Mouse (Mus musculus) ES-CJ7 (cell line): ENCODE results near the gene Smyd1.
"Not testable (repeated sequence)": the region's sequence is repeated elsewhere in the genome, so short reads cannot be mapped to it uniquely, and the experiment has no call there.

ENCODE experiments used
- DNase-seq: peaks from one replicate; pipeline ENCODE4 v3.0.0; 2011; ENCODE audit warnings: low read depth, low spot score

The Smyd1 gene

DNA sequence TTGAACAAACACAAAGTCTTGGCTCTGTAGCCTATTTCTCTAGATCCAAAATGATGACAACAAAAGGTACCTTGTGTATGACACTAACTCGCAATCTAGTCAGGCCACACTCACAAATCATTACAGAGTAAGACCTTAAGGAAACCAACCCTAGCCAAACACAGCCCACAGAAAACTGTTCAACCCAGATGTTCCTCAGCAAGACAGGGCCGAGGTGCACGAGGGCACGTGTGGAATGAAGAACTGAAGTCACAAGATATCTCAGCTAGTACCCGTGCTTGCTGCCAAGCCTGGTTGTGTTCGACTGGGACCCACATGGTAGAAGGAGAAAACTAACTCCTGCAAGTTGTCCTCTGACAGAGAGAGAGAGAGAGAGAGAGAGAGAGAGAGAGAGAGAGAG is 7.8 kb upstream of the Smyd1 start:
- DNase-seq: no peak

DNA sequence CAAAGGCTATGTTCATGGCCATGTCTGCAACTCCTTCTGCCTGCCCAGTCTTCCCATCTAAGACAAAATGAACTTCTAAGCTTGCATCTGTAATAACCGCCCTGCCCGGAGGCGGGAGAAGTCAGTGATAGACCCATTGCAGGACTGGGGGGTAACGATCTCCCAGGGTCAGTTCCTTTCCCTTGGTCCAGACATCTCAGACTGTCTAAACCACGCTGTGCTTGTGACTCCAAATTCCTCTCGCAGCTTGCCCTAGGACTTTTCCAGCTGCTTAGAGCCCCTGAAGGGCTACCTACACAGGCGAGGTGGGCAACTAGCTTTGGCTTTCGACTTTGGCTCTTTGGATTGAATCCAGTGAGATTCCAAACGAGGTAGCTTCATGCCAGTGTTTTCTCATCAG is 2.8 kb upstream of the Smyd1 start:
- DNase-seq: no peak

DNA sequence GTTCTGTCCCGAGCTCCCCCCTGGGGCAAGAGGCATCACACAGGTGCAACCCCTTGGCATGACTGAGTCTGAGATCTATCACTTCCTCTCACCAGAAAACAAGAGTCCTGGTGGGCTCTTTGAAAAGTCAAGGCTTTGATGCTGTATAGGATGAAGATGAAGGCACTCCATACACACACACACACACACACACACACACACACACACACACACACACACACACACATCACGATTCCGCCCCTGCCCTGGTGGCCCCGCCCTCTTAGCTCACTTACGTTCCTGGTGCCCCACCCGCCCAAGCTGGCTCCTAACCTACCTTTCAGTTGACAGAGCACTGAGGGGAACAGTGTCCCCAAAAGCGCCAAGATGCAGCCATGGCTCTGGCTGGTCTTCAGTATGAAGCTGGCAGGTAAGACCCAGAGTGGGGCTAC is 473 bp upstream of the Smyd1 start, which contains the start of gene Cd8b1:
TSS of gene Cd8b1 (plus strand) at position 298 of the 431 bp plus-strand sequence.
- no peak for DNase-seq

DNA sequence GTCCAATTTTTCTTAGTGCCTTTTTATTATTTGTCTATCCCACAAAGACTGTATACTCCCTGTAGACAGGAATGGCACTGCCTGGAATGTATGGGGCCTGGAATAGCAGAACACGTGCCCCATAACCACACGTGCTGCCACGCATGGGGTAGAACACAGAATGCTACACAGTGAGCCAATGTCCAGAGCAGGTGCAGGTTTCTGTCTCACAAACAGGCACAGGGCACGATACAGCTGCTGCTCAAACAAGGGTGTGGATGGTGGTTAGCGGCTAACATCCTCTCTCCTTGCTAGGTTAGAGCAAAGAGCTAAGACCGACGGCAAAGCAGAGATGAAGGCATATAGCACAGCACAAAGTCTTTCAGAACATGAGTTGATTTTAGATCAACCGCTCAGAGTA is 14.5 kb downstream of the Smyd1 start:
- DNase-seq: no peak

DNA sequence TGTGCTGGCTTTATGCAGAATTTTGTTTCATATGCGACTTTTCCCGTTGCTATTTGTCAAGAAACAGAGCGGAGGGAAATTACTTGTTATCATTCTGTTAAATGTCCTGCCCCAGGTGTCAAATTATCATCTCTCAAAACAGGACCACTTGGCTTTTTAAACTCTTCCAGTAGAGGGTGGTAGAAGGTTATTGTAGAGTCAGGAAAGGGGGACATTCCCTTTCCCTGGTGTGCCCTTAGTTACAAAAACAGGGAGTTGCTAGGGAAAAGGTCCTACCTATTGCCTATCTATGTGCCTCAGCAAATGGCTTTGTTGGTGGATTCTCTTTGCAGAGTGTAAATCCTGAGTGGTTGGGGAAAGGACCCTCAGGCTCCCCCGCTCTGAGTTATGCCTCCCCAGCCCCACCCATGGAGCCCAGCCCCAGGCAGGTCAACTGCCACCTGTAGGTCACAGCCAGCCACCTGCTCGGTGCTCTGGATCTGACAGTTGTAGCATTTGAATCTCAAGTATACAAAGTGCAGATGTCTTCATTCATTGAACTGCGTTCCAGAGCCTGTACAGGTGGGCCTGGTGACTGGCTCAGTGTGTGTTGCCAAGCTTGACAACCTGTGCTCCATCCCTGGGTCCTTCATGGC is 19.8 kb downstream of the Smyd1 start:
- peak; percentile 32 for DNase-seq

DNA sequence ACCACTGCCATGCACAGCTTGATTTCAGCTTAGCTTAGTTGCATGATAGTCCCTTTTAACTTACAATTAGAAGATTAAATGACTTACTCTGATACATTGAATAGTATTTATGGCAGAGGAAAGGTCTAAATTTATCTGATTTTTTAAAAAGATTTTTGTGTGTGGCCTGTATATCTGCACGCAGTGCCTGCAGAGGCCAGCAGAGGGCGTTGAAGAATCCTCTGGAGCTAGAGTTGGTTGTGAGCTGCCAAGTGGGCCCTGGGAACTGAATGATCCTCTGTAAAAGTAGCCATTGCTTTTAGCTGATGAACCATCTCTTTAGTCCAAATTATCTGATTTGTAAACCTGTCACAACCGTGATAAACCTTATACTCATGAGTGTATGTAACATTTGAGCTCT is 23.3 kb downstream of the Smyd1 start:
- peak; percentile 60 for DNase-seq

DNA sequence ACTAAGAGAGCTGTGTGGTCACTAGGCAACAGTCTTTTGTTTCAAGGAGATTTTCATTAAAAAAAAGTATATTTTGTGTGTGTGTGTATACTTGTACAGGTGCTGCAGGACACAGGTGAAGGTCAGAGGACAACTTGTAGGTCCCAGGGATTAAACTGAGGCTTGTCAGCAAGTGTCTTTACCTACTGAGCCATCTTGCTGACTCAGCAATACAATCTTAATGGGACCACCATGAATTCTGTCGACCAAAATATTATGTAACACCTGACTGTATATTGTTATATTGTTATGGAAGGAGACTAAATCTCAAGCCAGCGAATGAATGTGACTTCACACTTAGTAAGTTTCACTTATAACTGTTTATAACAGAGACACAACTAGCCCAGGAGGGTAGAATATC is 24.0 kb downstream of the Smyd1 start:
- DNase-seq: no peak

DNA sequence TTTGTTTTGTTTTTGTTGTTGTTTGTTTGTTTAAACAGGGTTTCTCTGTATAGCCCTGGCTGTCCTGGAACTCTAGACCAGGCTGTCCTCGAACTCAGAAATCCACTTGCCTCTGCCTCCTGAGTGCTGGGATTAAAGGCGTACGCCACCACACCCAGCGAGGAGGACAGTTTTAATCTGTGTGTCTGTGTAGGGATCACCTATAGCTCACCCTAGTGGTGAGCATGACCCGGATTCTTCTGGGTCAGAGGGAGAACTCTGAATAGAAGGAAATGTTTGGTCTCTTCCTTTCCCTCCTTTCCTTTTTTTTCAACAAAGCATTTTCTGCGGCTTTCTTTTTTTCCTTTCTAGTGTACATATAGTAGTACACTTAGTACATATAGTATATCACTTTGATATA is 26.7 kb downstream of the Smyd1 start:
- DNase-seq: peak; percentile 63

DNA sequence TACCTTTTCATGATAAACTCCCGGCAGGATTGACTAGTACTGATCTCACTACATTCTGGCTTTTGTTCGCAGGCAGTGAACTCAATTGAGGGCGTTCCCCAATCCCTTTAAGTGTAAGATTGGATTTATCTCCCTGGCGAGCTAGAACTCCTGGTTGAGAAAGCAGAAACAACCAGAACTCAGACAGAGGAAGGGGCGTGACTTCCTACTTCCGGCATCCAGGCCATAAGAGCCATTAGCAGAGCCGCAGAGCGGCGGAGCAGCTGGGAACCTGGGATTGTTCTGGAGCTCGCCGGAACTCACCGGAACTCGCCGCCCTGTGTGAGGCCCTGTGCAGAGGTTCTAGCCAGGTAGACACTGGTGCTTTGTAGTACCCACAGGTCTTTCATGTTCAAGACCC is 28.5 kb downstream of the Smyd1 start:
- DNase-seq: peak; percentile 93

DNA sequence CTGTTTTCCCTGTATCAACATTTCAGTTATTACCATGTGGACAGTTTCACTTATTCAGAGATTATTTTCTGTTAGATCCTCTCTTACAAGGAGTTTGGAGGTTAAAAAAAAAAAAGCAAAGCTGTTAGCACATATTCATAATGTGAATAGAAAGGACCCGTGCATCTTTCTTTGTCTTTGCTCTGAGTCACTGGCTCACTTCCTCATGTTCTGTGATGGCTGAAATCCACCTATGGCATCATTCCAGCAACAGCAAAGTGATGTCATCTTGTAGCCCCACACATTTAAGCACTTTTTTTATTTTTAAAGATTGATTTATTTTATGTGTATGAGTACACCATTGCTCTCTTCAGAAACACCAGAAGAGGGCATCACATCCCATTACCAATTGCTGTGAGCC is 42.6 kb downstream of the Smyd1 start:
- no peak for DNase-seq

DNA sequence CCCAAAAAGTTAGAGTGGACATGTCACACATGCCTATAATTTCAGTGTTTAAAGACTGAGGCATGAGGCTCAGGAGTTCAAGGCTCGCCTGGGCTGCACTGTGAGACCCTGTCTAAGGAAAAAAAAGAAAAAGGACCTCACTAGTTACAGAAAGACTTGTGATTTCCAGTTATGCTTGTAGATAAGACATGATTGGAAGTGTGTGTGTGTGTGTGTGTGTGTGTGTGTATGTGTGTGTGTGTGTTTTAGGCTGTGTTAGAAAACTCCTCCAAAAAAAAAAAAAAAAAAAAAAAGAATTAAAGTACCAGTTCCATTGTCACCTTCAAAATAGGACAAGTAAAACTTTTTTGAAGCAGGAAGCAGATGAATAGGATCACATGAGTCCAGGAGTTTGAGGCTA is 47.4 kb downstream of the Smyd1 start:
- no peak for DNase-seq

DNA sequence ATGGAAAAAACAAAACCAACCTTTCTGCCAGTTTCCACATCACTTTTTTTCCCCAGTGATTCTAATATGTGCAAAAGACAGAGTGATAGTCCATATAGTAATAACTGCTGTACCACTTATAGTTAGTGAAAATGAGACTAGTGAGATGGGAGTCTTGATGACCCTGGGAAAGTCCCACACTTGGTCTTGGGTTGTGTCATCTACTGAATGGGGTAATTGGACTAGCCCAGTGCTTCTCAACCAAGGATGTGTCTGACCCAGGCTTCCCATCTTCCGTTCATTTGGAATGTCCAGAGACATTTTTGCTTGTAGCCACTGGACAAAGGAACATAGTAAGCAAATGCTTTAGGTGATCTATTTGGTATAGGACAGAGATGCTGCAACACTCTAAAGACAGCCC is 48.3 kb downstream of the Smyd1 start:
- no peak for DNase-seq

DNA sequence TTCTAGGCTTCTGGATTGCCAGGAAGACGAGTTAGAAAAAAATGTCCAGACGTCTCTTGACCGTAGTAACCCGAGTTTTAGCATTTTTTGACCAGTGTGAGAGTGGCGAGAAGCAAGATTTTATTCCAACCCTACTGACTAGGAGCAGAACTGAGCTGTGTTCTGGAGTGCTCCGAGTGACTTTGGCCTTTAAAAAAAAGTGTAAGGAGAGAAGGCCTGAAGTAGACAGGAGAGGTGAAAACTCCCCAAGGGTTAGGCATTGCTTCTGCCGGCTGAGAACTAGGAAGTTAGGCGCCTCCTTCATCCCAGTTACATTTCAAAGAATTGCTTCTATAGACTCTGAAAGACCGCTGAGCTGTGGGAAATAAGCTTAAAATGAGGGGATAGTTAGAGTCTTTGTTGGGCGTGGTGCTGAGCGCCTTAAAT is 49.7 kb downstream of the Smyd1 start:
- peak; percentile 60 for DNase-seq

DNA sequence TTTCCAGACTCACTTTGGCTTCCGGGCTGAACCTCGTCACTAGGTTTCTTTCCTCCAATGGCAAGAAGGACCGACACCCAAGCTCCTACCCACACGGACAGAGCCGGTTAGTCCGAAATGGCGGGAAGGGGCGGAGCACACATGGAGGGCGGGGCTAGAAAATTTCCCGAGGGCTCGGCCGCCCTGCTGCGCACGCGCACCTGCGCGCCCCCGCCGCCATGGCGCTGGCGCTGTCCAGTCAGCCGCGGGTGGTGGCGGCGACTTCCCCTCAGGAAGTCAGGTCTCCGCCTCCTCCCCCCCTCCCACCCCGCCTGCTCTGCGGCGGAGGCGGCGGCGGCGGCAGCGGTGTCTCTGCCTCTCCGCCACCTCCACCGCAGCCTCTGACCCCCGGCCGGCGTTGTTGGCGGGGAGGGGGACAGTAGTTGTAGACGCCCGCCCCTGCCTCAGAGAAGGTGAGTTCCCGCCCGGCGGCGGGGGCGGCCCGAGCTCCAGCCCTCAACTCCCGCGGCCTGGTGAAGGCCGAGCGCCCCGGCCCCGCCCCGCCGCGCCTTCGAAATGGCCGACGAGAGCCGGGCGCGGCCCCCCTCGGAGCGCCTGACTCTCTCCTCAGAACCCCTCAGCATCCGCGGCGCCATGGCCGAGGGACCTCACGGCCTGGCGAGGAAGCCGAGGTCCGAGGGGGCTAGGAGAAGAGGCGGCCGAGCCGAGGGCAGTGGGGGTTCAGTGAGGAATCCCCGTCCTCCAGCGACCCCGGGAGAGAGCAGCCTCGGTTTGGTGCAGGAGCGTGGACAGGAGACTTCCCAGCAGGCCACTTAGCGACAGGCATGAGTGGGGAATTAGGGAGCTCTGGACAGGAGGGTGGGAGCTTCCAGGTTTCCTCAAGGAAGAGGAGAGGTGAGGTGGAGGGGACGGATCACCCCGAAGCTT is 50.4 kb downstream of the Smyd1 start, which contains the start of gene Krcc1:
TSS of gene Krcc1 (plus strand) at position 289 of the 927 bp plus-strand sequence.
- DNase-seq: peak; percentile 98

DNA sequence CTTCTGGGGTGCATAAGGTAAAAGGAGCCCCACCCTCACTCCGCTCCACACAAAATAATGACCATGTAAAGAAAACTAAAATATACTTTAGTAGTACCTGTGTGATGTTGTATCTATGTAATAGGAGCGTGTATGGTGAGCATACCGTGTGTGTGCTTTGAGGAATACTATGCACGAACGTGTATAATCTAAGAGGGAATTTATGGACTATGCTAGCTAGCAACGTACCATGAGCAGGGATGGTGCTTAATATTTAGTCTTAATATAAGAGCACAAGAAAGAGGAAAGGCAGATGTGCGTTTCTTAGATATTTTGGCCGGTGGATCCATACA is 51.0 kb downstream of the Smyd1 start:
- DNase-seq: no peak

DNA sequence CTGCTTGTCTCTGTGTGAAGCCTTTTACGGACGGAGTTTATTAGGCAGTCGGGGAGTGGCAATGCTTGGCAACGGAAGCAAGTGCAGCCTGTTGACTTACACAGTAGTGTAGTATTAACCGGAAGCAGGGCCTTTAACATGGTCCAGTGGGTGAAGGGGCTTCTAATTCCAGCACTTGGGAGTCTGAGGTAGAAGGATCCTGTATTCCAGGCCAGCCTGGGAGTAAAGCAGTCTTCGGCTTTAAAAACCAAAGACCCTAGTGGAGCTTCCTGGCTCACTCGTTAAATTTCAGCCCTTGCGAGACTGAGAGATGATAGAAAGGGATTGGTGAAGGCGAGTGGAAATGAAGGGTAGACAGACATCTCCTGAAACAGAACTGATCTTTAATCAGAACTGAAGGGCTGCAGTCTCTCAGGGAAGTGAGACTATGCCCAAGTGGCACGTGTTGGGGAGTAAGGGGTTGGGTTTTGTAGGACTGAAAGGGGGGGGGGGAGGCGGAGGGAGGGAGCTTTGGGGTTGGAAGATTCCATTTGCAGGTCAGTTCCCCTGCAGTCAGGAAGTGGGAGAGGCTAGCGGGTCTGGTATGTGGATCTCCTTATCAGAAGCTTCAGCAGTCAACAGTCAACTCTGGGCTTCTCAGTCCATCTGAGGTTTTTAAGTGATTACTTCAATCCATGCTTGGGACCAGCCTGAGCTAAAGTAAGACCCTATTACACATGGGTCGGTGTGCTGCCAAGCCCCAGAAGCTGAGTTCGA is 51.6 kb downstream of the Smyd1 start:
- DNase-seq: peak; percentile 91

DNA sequence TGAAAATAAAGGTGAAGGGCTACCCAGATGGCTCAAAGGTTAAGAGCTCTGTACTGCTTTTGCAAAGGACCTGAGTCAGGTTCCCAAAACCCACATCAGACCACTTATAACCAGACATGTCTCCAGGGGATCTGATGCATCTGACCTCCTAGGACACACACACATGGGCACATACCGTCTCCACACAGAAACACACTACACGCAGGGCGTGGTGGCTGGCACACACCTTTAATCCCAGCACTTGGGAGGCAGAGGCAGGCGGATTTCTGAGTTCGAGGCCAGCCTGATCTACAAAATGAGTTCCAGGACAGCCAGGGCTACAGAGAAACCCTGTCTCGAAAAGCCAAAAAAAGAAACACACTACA is 52.4 kb downstream of the Smyd1 start:
- not testable (repeated sequence) for DNase-seq

DNA sequence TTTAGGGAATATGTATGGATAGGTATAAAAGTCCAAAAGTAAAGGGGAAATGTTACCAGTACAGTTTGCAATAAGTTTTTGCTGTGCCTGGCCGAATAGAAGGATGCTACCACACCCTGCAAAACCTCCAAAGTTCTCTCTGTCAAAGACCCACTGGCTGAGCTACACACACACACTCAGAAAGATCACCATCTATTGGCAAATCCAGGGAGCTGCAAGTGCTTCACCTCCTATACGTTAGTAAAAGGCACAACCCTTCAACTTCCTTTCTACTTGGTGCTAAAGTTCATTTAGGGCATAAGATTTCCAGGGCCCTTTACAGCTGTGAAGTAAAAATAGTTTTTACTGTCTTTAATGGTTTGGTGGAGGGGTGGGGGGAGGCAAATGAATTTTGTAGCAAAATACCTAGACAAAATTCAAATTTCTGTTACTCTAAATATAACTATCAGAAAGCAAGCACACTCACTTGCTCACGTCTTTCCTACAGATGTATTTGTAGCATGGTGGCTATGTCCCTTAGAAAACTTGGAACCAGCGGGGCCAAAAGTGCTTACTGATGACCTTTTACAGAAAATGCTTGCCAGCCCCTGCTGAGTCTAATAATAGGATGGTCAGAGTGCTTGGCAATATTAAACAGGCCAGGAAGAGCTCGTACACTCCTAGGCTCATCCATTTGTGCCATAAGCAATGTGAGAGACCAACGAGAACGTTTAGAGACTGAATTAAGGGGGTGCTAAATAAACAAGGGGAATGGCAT is 52.9 kb downstream of the Smyd1 start:
- peak; percentile 88 for DNase-seq

DNA sequence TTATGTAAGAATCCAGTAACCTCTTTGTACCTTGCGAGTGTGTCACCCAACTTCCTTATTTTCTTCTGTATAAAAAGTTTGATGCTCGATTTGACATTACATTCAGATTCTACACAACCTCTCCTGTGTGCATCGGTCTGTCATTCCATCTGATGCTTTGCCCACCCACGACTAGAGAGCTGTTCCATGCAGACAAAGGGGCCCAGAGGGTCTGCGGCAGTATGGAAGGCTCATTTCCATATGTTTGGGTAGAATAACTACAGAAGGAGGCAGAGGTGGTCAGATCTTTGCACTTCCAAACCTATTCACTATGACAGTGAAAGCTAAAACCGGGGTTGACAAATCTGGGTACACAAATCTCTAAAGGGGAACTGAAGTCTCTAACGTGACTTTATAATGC is 54.4 kb downstream of the Smyd1 start:
- peak; percentile 77 for DNase-seq

DNA sequence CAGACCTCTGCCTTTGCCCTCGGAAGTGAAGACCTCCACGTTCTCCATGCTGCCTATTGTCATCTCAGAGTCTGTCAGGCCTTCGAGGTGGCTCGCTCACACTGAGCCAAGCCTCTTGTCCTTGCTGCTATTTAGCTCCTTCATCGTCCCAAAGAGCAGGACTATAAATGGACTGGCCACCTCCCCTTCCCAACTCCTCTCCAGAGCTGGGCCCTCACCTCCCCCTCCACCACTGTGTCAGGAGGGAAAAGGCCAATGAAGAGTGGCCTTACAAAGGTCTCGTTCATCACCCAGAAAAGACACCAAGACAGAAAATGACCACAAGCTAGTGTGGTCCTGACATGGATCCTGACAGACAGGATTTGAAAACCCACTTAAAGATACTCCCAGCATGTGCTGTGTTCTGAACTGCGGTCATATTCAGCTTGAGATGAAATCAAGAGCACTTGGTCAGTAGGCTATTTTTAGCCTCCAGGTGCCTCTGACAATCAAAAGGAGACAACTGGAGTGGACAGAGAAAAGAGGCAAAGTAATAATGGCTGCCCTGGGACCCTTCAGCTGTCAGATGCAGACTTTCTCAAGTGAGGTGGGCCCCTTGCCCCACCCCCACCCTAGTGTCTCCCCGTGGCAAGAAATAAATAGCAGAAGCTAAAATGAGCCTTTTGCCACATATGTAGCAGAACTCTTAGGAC is 59.7 kb downstream of the Smyd1 start:
- DNase-seq: no peak

DNA sequence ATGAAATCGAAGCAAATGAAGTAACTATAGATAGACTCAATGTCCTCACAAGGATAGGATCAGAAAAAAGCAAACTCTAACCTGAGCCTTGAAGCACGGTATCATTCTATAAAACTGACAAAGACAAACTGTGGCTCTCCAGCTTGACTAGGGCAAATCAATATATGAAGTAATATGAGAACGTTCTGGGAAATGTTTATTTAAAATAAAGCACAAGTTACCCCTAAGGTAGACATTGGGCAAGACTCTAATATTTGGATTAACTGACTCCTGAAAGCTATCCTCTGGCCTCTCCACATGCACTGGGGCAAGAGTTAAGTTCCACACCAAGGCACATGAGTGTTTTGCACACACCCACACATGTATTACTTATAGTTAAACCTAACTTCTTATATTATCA is 61.0 kb downstream of the Smyd1 start:
- no peak for DNase-seq
